17 mouse cellular contexts compared by ENCODE assay signal in the genomic region with DNA sequence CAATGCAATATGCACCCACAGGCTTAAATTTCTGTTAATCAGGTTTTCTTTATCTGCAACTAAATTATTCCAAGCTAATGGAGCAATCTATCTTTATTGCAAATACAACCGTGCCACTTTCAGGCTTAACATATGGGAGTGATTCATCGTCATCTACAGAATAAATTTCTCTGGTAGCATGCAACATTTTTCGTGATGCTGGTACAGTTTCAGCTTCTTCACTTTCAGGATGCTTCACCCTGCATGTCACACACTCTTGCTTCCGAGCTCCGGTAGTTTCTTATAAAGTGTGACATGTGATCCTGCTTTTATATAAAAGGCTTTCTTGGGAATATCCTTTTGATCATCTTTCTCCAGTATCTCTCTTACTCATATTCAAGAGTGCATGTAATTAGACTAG.
"Had no signal": no experiment of that assay in that cellular context is flagged by ENCODE, and none has a peak within 500 bp of the region (broad histone marks: within the 10 kb centered on the region; RNA-seq: fewer than 3 reads in every experiment).

No protein-coding gene starts in this region.

- H3K27me3 ChIP-seq: midbrain, embryonic 12.5 days; neural tube, embryonic 13.5 days; neural tube, embryonic 15.5 days had no signal

- H3K27ac ChIP-seq: midbrain, embryonic 10.5 days; midbrain, embryonic 12.5 days; neural tube, embryonic 13.5 days; neural tube, embryonic 15.5 days had no signal

- H3K4me1 ChIP-seq: midbrain, embryonic 10.5 days; midbrain, embryonic 12.5 days; neural tube, embryonic 13.5 days; neural tube, embryonic 15.5 days had no signal

- H3K4me3 ChIP-seq: midbrain, embryonic 10.5 days; midbrain, embryonic 12.5 days; myocyte; neural tube, embryonic 13.5 days; neural tube, embryonic 15.5 days had no signal

- H3K4me2 ChIP-seq: lung, embryonic 14.5 days; midbrain, embryonic 12.5 days; neural tube, embryonic 13.5 days; neural tube, embryonic 15.5 days had no signal

- DNase-seq: lung, embryonic 14.5 days; lung, postnatal 10 days; midbrain, embryonic 14.5 days; retina, postnatal 1 day; right cerebral cortex, adult 18-20 months; right cerebral cortex, postnatal 25 days; right cerebral cortex, postnatal 4 days; spleen, adult 18-20 months; thymus, adult 18-20 months; thymus, postnatal 14 days; thymus, postnatal 36 days had no signal

- H3K36me3 ChIP-seq: midbrain, embryonic 10.5 days; midbrain, embryonic 12.5 days; neural tube, embryonic 13.5 days; neural tube, embryonic 15.5 days had no signal

- H3K9ac ChIP-seq: lung, embryonic 14.5 days; midbrain, embryonic 12.5 days; neural tube, embryonic 13.5 days; neural tube, embryonic 15.5 days had no signal

- ATAC-seq: midbrain, embryonic 16.5 days had no signal

- H3K9me3 ChIP-seq: midbrain, embryonic 10.5 days; midbrain, embryonic 12.5 days; neural tube, embryonic 13.5 days; neural tube, embryonic 15.5 days had no signal
